In genomic region chr2:11427596-11427995, GRCm38 (mm10) we compare ENCODE assay signal across 27 mouse cellular contexts.
"Had no signal": no experiment of that assay in that cellular context is flagged by ENCODE, and none has a peak within 500 bp of the region (broad histone marks: within the 10 kb centered on the region; RNA-seq: fewer than 3 reads in every experiment).

No protein-coding gene starts in this region.

- ATAC-seq: forebrain, embryonic 13.5 days; forebrain, embryonic 14.5 days; forebrain, embryonic 15.5 days; forebrain, embryonic 16.5 days; forebrain, postnatal 0 days had no signal

- H3K36me3 ChIP-seq: embryonic facial prominence, embryonic 10.5 days; embryonic facial prominence, embryonic 12.5 days; embryonic facial prominence, embryonic 13.5 days; embryonic facial prominence, embryonic 15.5 days; forebrain, embryonic 10.5 days; forebrain, embryonic 12.5 days; forebrain, embryonic 15.5 days had no signal

- DNase-seq: cerebellum, adult 8-10 months; cerebellum, adult 9-10 months; cerebellum, adult 9-11 months; cerebellum, postnatal 10 days; cerebellum, postnatal 14 days; cerebellum, postnatal 25 days; cerebellum, postnatal 36 days; embryo, embryonic 11 days; forebrain, postnatal 0 days; gastrocnemius, adult 2 months; gastrocnemius, postnatal 10 days; gastrocnemius, postnatal 14 days; gastrocnemius, postnatal 25 days; gastrocnemius, postnatal 36 days; heart, adult 18-20 months; heart, adult 2 months had no signal

- H3K9me3 ChIP-seq: embryonic facial prominence, embryonic 10.5 days; embryonic facial prominence, embryonic 12.5 days; embryonic facial prominence, embryonic 13.5 days; embryonic facial prominence, embryonic 15.5 days; forebrain, embryonic 10.5 days; forebrain, embryonic 12.5 days; forebrain, embryonic 13.5 days; forebrain, embryonic 15.5 days had no signal

- H3K27ac ChIP-seq: embryonic facial prominence, embryonic 10.5 days; embryonic facial prominence, embryonic 12.5 days; embryonic facial prominence, embryonic 13.5 days; embryonic facial prominence, embryonic 15.5 days; forebrain, embryonic 10.5 days; forebrain, embryonic 12.5 days; forebrain, embryonic 13.5 days; forebrain, embryonic 15.5 days; gastrocnemius, adult 2 months; heart, adult 2 months had no signal

- H3K4me1 ChIP-seq: forebrain, embryonic 12.5 days; forebrain, embryonic 13.5 days; forebrain, embryonic 15.5 days had no signal

- H3K27me3 ChIP-seq: embryonic facial prominence, embryonic 12.5 days; embryonic facial prominence, embryonic 13.5 days; embryonic facial prominence, embryonic 15.5 days; forebrain, embryonic 12.5 days; forebrain, embryonic 13.5 days; forebrain, embryonic 15.5 days had no signal

- H3K4me3 ChIP-seq: embryonic facial prominence, embryonic 10.5 days; embryonic facial prominence, embryonic 12.5 days; embryonic facial prominence, embryonic 13.5 days; embryonic facial prominence, embryonic 15.5 days; erythroblast, embryonic 14.5 days; forebrain, embryonic 10.5 days; forebrain, embryonic 12.5 days; forebrain, embryonic 13.5 days; forebrain, embryonic 15.5 days; gastrocnemius, adult 2 months; heart, adult 2 months had no signal

- H3K4me2 ChIP-seq: embryonic facial prominence, embryonic 12.5 days; embryonic facial prominence, embryonic 13.5 days; embryonic facial prominence, embryonic 15.5 days; forebrain, embryonic 12.5 days; forebrain, embryonic 13.5 days; forebrain, embryonic 15.5 days had no signal

- H3K9ac ChIP-seq: embryonic facial prominence, embryonic 12.5 days; embryonic facial prominence, embryonic 13.5 days; embryonic facial prominence, embryonic 15.5 days; forebrain, embryonic 12.5 days; forebrain, embryonic 13.5 days; forebrain, embryonic 15.5 days; forebrain, postnatal 0 days had no signal
